In genomic region chr1:151845252-151845832, GRCm38 (mm10) we compare ENCODE assay signal across 30 mouse cellular contexts.
DNase-seq lines count a peak whose midpoint lies in the region; ATAC-seq lines count a peak whose summit lies in the region.
"Had no signal": no experiment of that assay in that cellular context is flagged by ENCODE, and none has a peak within 500 bp of the region (broad histone marks: within the 10 kb centered on the region; RNA-seq: fewer than 3 reads in every experiment).

No protein-coding gene starts in this region.

- H3K4me3 ChIP-seq in heart, embryonic 10.5 days, result no peak overlapping the region
- no peak overlapping the region for H3K4me3 ChIP-seq in heart, embryonic 12.5 days
- no peak overlapping the region for H3K4me3 ChIP-seq in midbrain, embryonic 11.5 days (ENCODE audit: low read depth, low read length)
- no peak overlapping the region for H3K4me3 ChIP-seq in midbrain, embryonic 10.5 days
- no peak overlapping the region for H3K4me3 ChIP-seq in midbrain, embryonic 15.5 days
- no peak overlapping the region for H3K4me3 ChIP-seq in neural tube, embryonic 14.5 days (ENCODE audit: low read depth, low read length)
- H3K4me3 ChIP-seq: embryonic facial prominence, embryonic 10.5 days; embryonic facial prominence, embryonic 15.5 days; forebrain, embryonic 13.5 days; gastrocnemius, adult 2 months; heart, embryonic 13.5 days; intestine, embryonic 15.5 days; liver, embryonic 12.5 days; megakaryocyte, embryonic 14.5 days had no signal

- peaks cover 4% of the 10 kb centered on the region; the same call in 1 of the 2 replicates for H3K4me1 ChIP-seq in heart, embryonic 10.5 days
- H3K4me1 ChIP-seq in heart, embryonic 12.5 days (replicated peaks), result no peaks in the 10 kb centered on the region
- no peaks in the 10 kb centered on the region for H3K4me1 ChIP-seq in midbrain, embryonic 11.5 days (ENCODE audit: control insufficient read depth, insufficient read depth, low read length)
- H3K4me1 ChIP-seq in midbrain, embryonic 10.5 days, result peaks cover 6% of the 10 kb centered on the region
- H3K4me1 ChIP-seq in midbrain, embryonic 15.5 days, result peaks cover 11% of the 10 kb centered on the region
- H3K4me1 ChIP-seq in neural tube, embryonic 14.5 days (ENCODE audit: control insufficient read depth, insufficient read depth, low read length), result peaks cover 3% of the 10 kb centered on the region; the same call in 1 of the 2 replicates
- H3K4me1 ChIP-seq: embryonic facial prominence, embryonic 15.5 days; heart, embryonic 13.5 days; intestine, embryonic 15.5 days; liver, embryonic 12.5 days; megakaryocyte, embryonic 14.5 days had no signal

- peaks cover 4% of the 10 kb centered on the region; the same call in 1 of the 2 replicates for H3K27me3 ChIP-seq in heart, embryonic 10.5 days (ENCODE audit: insufficient read depth, poor library complexity, severe bottlenecking)
- H3K27me3 ChIP-seq in heart, embryonic 12.5 days (replicated peaks), result no peaks in the 10 kb centered on the region
- no peaks in the 10 kb centered on the region for H3K27me3 ChIP-seq in midbrain, embryonic 11.5 days (ENCODE audit: control insufficient read depth, insufficient read depth, low read length)
- no peaks in the 10 kb centered on the region for H3K27me3 ChIP-seq in midbrain, embryonic 10.5 days (ENCODE audit: low read depth, poor library complexity, severe bottlenecking)
- no peaks in the 10 kb centered on the region for H3K27me3 ChIP-seq in midbrain, embryonic 15.5 days (replicated peaks)
- no peaks in the 10 kb centered on the region for H3K27me3 ChIP-seq in neural tube, embryonic 14.5 days (ENCODE audit: control insufficient read depth, insufficient read depth, low read length)
- H3K27me3 ChIP-seq: embryonic facial prominence, embryonic 15.5 days; forebrain, embryonic 13.5 days; heart, embryonic 13.5 days; intestine, embryonic 15.5 days; liver, embryonic 12.5 days; Patski had no signal

- H3K27ac ChIP-seq in heart, embryonic 10.5 days, result no peak overlapping the region
- H3K27ac ChIP-seq in heart, embryonic 12.5 days (ENCODE audit: poor library complexity, severe bottlenecking), result no peak overlapping the region
- no peak overlapping the region for H3K27ac ChIP-seq in midbrain, embryonic 11.5 days (ENCODE audit: low read depth, low read length)
- H3K27ac ChIP-seq in midbrain, embryonic 10.5 days (replicated peaks), result no peak overlapping the region
- H3K27ac ChIP-seq in midbrain, embryonic 15.5 days, result no peak overlapping the region; the same call in 1 of the 2 replicates
- peak overlapping the region; percentile 45; the same call in 1 of the 2 replicates for H3K27ac ChIP-seq in neural tube, embryonic 14.5 days (ENCODE audit: low read depth, low read length)
- H3K27ac ChIP-seq: embryonic facial prominence, embryonic 10.5 days; embryonic facial prominence, embryonic 15.5 days; forebrain, embryonic 13.5 days; gastrocnemius, adult 2 months; heart, embryonic 13.5 days; intestine, embryonic 15.5 days; liver, embryonic 12.5 days; stomach, postnatal 0 days had no signal

- no peak overlapping the region for H3K9ac ChIP-seq in heart, embryonic 12.5 days
- H3K9ac ChIP-seq in midbrain, embryonic 11.5 days (ENCODE audit: low read length), result no peak overlapping the region
- no peak overlapping the region for H3K9ac ChIP-seq in midbrain, embryonic 15.5 days
- no peak overlapping the region for H3K9ac ChIP-seq in neural tube, embryonic 14.5 days (replicated peaks; ENCODE audit: low read depth, low read length)
- H3K9ac ChIP-seq: embryonic facial prominence, embryonic 15.5 days; forebrain, embryonic 13.5 days; heart, embryonic 13.5 days; intestine, embryonic 15.5 days; liver, embryonic 12.5 days; liver, postnatal 0 days had no signal

- 83% methylated on average over 17 of the region's 17 CpGs for WGBS in heart, embryonic 10.5 days
- 79% methylated on average over 17 of the region's 17 CpGs for WGBS in heart, embryonic 12.5 days
- 84% methylated on average over 17 of the region's 17 CpGs for WGBS in midbrain, embryonic 11.5 days
- 86% methylated on average over 17 of the region's 17 CpGs for WGBS in midbrain, embryonic 10.5 days
- WGBS in midbrain, embryonic 15.5 days, result 54% methylated on average over 17 of the region's 17 CpGs
- WGBS in neural tube, embryonic 14.5 days, result 48% methylated on average over 17 of the region's 17 CpGs

- no peaks in the 10 kb centered on the region for H3K9me3 ChIP-seq in heart, embryonic 10.5 days
- H3K9me3 ChIP-seq in heart, embryonic 12.5 days (replicated peaks), result peaks cover 5% of the 10 kb centered on the region
- no peaks in the 10 kb centered on the region for H3K9me3 ChIP-seq in midbrain, embryonic 11.5 days (ENCODE audit: control insufficient read depth, low read length)
- no peaks in the 10 kb centered on the region for H3K9me3 ChIP-seq in midbrain, embryonic 10.5 days (replicated peaks)
- no peaks in the 10 kb centered on the region for H3K9me3 ChIP-seq in midbrain, embryonic 15.5 days
- no peaks in the 10 kb centered on the region for H3K9me3 ChIP-seq in neural tube, embryonic 14.5 days (ENCODE audit: control insufficient read depth, low read length)
- H3K9me3 ChIP-seq: embryonic facial prominence, embryonic 10.5 days; embryonic facial prominence, embryonic 15.5 days; forebrain, embryonic 13.5 days; heart, embryonic 13.5 days; intestine, embryonic 15.5 days; liver, embryonic 12.5 days had no signal

- ATAC-seq in heart, embryonic 12.5 days (ENCODE audit: insufficient number of reproducible peaks, low FRiP score), result no peak
- no peak for ATAC-seq in midbrain, embryonic 11.5 days (ENCODE audit: low FRiP score)
- peak; percentile 73 for ATAC-seq in midbrain, embryonic 15.5 days (replicated peaks)
- ATAC-seq in neural tube, embryonic 14.5 days (ENCODE audit: low read depth), result no peak
- no peak for ATAC-seq in activated CD4-positive, CD25-positive, alpha-beta regulatory T cell, adult 4 months
- ATAC-seq: forebrain, embryonic 13.5 days; intestine, embryonic 15.5 days; liver, embryonic 12.5 days; liver, postnatal 0 days; Patski had no signal

- no peak overlapping the region for H3K4me2 ChIP-seq in heart, embryonic 12.5 days
- H3K4me2 ChIP-seq in midbrain, embryonic 11.5 days, result no peak overlapping the region
- peak overlapping the region; percentile 17; the same call in 1 of the 2 replicates for H3K4me2 ChIP-seq in midbrain, embryonic 15.5 days
- H3K4me2 ChIP-seq in neural tube, embryonic 14.5 days (ENCODE audit: low read depth, low read length), result no peak overlapping the region
- H3K4me2 ChIP-seq: embryonic facial prominence, embryonic 15.5 days; forebrain, embryonic 13.5 days; heart, embryonic 13.5 days; intestine, embryonic 15.5 days; liver, embryonic 12.5 days had no signal

- peak; percentile 64 for DNase-seq in heart, embryonic 10.5 days (ENCODE audit: low spot score)
- DNase-seq in midbrain, embryonic 11.5 days (ENCODE audit: low spot score, missing footprints), result peak; percentile 62
- DNase-seq in midbrain, embryonic 10.5 days (ENCODE audit: low spot score), result no peak
- no peak for DNase-seq in right cerebral cortex, postnatal 4 days
- DNase-seq: cerebellum, adult 8-10 months; cerebellum, postnatal 25 days; gastrocnemius, adult 2 months; gastrocnemius, postnatal 36 days; heart, adult 18-20 months; heart, postnatal 10 days; kidney, adult 2 months; kidney, postnatal 4 days; left cerebral cortex, postnatal 4 days; liver, postnatal 0 days; lung, postnatal 4 days; thymus, adult 18-20 months; thymus, postnatal 25 days had no signal

- no peaks in the 10 kb centered on the region for H3K36me3 ChIP-seq in heart, embryonic 10.5 days
- H3K36me3 ChIP-seq in heart, embryonic 12.5 days, result no peaks in the 10 kb centered on the region
- H3K36me3 ChIP-seq in midbrain, embryonic 11.5 days (ENCODE audit: control insufficient read depth, insufficient read depth, low read length), result no peaks in the 10 kb centered on the region
- no peaks in the 10 kb centered on the region for H3K36me3 ChIP-seq in midbrain, embryonic 10.5 days
- H3K36me3 ChIP-seq in midbrain, embryonic 15.5 days (replicated peaks), result no peaks in the 10 kb centered on the region
- H3K36me3 ChIP-seq in neural tube, embryonic 14.5 days (ENCODE audit: control insufficient read depth, insufficient read depth, low read length), result no peaks in the 10 kb centered on the region
- H3K36me3 ChIP-seq: embryonic facial prominence, embryonic 10.5 days; embryonic facial prominence, embryonic 15.5 days; heart, embryonic 13.5 days; intestine, embryonic 15.5 days; liver, embryonic 12.5 days had no signal

Comparison
In these comparisons a context has a peak if more than half of its experiments do, and no peak if none do; other contexts are left out.
1. DNase-seq: peak in heart, embryonic 10.5 days (single experiment) and midbrain, embryonic 11.5 days (single experiment); none in midbrain, embryonic 10.5 days (single experiment) and right cerebral cortex, postnatal 4 days (single experiment).